Mouse (Mus musculus): Measurements from ENCODE around the gene Ptgdr2.
A peak's percentile ranks its signal among the peaks of the same experiment; 100 is the strongest.

The Ptgdr2 gene

GRCm38 (mm10) chr19:10975187-10975586 is 38.2 kb downstream of the Ptgdr2 start:
- no peak for DNase-seq (ENCODE audit: low spot score in 2 of 2)

GRCm38 (mm10) chr19:10976318-10976717 is 39.4 kb downstream of the Ptgdr2 start:
- DNase-seq (ENCODE audit: low spot score in 2 of 2) = no peak

- peak; percentile 71 to 86 for DNase-seq (ENCODE audit: low spot score in 2 of 2)
Observed at GRCm38 (mm10) chr19:10979184-10980168, 42.5 kb downstream of the Ptgdr2 start.

GRCm38 (mm10) chr19:10980210-10980609 is 43.2 kb downstream of the Ptgdr2 start:
- DNase-seq (ENCODE audit: low spot score in 2 of 2) = no peak

- no peak for DNase-seq (ENCODE audit: low spot score in 2 of 2)
Observed at GRCm38 (mm10) chr19:10983146-10983545, 46.2 kb downstream of the Ptgdr2 start.

- no peak for DNase-seq (ENCODE audit: low spot score in 2 of 2)
Observed at GRCm38 (mm10) chr19:10984551-10984950, 47.6 kb downstream of the Ptgdr2 start.

- DNase-seq (ENCODE audit: low spot score in 2 of 2) = no peak
Observed at GRCm38 (mm10) chr19:10985889-10986288, 48.9 kb downstream of the Ptgdr2 start.

GRCm38 (mm10) chr19:10988563-10988962 is 51.6 kb downstream of the Ptgdr2 start:
- DNase-seq (ENCODE audit: low spot score in 2 of 2) = no peak

GRCm38 (mm10) chr19:10990751-10991150 is 53.8 kb downstream of the Ptgdr2 start:
- DNase-seq (ENCODE audit: low spot score in 2 of 2) = no peak

- no peak for DNase-seq (ENCODE audit: low spot score in 2 of 2)
Observed at GRCm38 (mm10) chr19:10991911-10992310, 55.0 kb downstream of the Ptgdr2 start.

Data from urinary bladder, postnatal 4 days (tissue).